Mouse (Mus musculus) B cell, adult 67 days (primary cell): ENCODE data around the gene Tagln. TPM values are rescaled to one million over a fixed set of nuclear protein-coding genes. Genes with fewer than 3 reads are reported as not detected.

ENCODE experiments used
- total RNA-seq, 2 experiments: library from RNA; stranded (reverse); gene quantifications; 4 replicates each; pipeline ENCODE4 v1.2.4; 2023

Tagln gene
- total RNA-seq, result 1 to 10 TPM in 1 of 2 experiments, under 1 TPM in 1; 0.59 to 2.5 TPM

GRCm38 (mm10) chr9:45935628-45936210, at the start of gene Tagln:
Gene Tagln, minus strand, starts transcription at chr9:45936058.

GRCm38 (mm10) chr9:45955107-45955963, 19.5 kb upstream of the Tagln start, which contains the start of gene Sidt2:
Gene Sidt2, minus strand, starts transcription at chr9:45955258.

GRCm38 (mm10) chr9:45906355-45907077, 29.3 kb downstream of the Tagln start, which contains the start of the genes Pcsk7 and Rnf214:
Gene Pcsk7, plus strand, starts transcription at chr9:45906497.
Gene Rnf214, minus strand, starts transcription at chr9:45906911.

Other genes starting within 250 kb of the Tagln start
- 10 to 100 TPM; 23.7 to 31.8 TPM for gene Cep164, start 107.4 kb downstream of the Tagln start, total RNA-seq
- gene Bace1, start 97.5 kb downstream of the Tagln start, total RNA-seq, result not detected
- gene Pcsk7, start 29.6 kb downstream of the Tagln start, total RNA-seq, result 10 to 100 TPM; 61.6 to 81.7 TPM
- gene Rnf214, start 29.1 kb downstream of the Tagln start, total RNA-seq, result 10 to 100 TPM; 41.4 to 46.3 TPM
- gene Sidt2, start 19.2 kb upstream of the Tagln start, total RNA-seq, result 100 to 1,000 TPM; 224 to 263 TPM
- 10 to 100 TPM; 68.6 to 69.4 TPM for gene Pafah1b2, start 76.6 kb upstream of the Tagln start, total RNA-seq
- gene Sik3, start 76.8 kb upstream of the Tagln start, total RNA-seq, result 10 to 100 TPM; 54.3 to 59.1 TPM